Mouse (Mus musculus) erythroblast, embryonic 14.5 days (primary cell): ENCODE measurements around the gene Txndc11.

Experiments
- GATA1 ChIP-seq: IDR thresholded peaks from 2 replicates; pipeline ENCODE4 v1.6.1; 2012; ENCODE audit warnings: low read length, inconsistent platforms, mixed read lengths
- TAL1 ChIP-seq: IDR thresholded peaks from 3 replicates; pipeline ENCODE4 v1.6.1; 2012; ENCODE audit warnings: low read length, inconsistent platforms, mixed read lengths

DNA sequence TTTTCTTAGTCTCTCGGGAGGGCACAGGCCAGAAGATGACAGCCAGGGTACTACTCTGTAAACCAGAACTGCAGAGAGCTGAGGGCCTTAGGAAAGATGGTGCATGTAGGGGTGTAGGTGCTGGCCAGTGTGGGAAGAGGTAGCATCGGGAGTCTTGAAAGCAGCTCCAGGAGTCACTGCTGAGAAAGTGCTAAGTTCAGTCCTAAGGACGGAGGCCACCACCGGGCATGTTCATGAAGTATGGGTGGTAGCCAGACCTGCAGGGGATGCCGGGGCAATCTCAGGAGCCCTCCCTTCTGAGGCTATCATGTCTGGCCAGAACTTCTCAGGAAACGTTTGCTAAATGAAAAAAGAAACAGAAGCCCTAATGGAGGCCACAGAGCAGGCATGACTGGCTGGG, 65.2 kb downstream of the Txndc11 start:
- no peak for TF ChIP-seq TAL1
- no peak for TF ChIP-seq GATA1
